Mouse (Mus musculus) E14TG2a.4 (cell line): ENCODE data around the gene Ankrd33.

Experiments used
- H3K27me3 ChIP-seq: 2 replicates; pipeline ENCODE4 v1.6.1; 2014; ENCODE audit warnings: low read length, control low read depth; ENCODE audit not compliant: insufficient read depth
- H3K36me3 ChIP-seq: 2 replicates; pipeline ENCODE4 v1.6.1; 2014; ENCODE audit warnings: low read length, control low read depth; ENCODE audit not compliant: insufficient read depth
- H3K4me1 ChIP-seq: replicated peaks from 2 replicates; pipeline ENCODE4 v1.6.1; 2014; ENCODE audit warnings: low read depth, low read length, control low read depth
- H3K4me3 ChIP-seq: replicated peaks from 2 replicates; pipeline ENCODE4 v1.5.1; 2014; ENCODE audit warnings: mild to moderate bottlenecking, low read length
- H3K9me3 ChIP-seq: 2 replicates; pipeline ENCODE4 v1.6.1; 2014; ENCODE audit warnings: low read length, control low read depth
- CTCF ChIP-seq: conservative IDR thresholded peaks from 2 replicates; pipeline ENCODE4 v1.5.1; 2014; ENCODE audit warnings: low read length
- NANOG ChIP-seq: IDR thresholded peaks from 2 replicates; pipeline ENCODE4 v1.6.1; 2014; ENCODE audit warnings: borderline replicate concordance, low read length, mixed read lengths
- POU5F1 ChIP-seq: IDR thresholded peaks from 2 replicates; pipeline ENCODE4 v1.6.1; 2014; ENCODE audit warnings: low read length, borderline replicate concordance

Gene Ankrd33

DNA sequence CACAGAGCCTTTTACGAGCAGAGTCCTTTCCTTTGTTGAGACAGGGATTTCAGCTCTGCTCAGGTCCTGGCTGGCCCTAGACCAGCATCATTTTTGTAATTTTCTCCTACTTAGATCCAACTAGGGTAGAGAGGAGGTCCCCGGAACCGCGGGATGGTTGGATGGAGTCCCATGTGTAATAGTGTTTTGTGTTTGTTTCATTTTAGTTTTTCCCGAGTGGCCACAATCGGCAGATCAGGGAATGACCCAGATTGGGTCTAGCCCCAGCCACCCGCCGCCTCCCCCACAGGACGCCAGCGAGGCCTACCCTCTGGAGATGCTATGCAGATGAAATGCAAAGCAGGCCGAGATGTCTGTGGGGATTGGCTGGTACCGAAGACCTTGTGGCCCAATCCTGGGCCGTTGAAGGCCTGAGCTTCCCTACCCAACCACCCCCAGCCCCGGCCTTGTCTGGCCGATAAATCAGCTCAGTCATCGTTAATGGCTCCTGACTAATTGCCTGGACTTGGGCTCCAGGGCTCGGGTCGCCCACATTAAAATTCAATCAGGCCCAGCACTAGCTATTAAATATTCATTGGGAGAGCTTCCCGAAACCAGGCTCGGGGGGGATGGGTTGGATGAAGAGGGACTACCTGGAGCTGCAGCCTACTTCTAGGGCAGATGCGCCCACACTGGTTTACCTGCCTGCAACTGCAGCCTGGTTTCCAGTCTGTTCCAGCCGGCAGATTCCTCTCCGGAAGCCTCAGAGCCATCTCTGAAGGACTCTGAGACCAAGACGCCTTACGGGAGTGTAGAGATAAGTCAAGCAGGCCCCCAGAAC is 22.5 kb upstream of the Ankrd33 start:
- H3K27me3 ChIP-seq: peaks cover 13% of the 10 kb centered on the region
- TF ChIP-seq NANOG (no peak), CTCF (no peak), POU5F1 (no peak)
- no peaks in the 10 kb centered on the region for H3K36me3 ChIP-seq
- peaks cover 77% of the 10 kb centered on the region for H3K4me1 ChIP-seq
- H3K9me3 ChIP-seq: no peaks in the 10 kb centered on the region
- peak overlapping the region; percentile 73 for H3K4me3 ChIP-seq

DNA sequence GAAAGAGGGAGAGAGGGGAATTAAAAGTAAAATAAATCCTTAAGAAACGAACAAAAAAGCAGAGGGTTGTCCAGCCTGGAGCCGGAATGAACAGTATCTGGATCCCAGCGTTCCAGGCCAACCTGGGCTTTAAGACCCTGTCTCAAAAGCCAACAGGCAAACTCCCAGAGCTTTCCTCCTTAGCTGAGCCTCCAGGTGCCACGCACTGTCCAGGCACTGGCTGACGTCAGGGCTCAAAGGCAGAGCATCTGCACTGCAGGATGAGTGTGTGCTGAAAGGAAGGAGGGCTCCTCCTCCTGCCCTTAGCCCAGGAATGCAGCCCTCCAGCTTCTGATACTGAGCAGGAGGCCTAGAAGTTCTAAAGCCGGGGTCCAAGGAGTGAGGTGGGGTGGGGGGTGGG is 21.6 kb upstream of the Ankrd33 start:
- Histone ChIP-seq H3K36me3 (no peaks in the 10 kb centered on the region), H3K27me3 (peaks cover 21% of the 10 kb centered on the region), H3K4me3 (peak overlapping the region; percentile 73), H3K4me1 (peaks cover 79% of the 10 kb centered on the region), H3K9me3 (no peaks in the 10 kb centered on the region)
- TF ChIP-seq NANOG (no peak), CTCF (no peak), POU5F1 (no peak)

DNA sequence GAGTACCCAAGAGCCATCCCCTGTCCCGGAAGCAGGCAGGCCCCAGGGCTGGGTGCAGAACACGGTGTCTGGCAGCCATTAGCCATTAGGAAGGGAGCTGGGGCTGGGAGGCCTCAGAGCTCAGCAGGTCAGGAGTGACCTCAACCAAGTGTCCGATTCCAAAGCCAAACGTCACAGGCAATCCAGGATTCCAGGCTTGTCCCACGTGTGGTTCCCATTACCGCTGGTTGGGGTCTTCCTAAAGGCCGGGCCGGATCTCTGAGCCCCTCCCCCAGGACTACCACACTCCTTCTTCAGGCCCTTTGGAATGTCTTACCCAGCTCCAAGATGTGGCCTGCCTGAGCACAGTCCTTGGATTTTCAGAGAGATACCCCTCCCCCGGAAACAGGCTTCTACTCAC is 20.6 kb upstream of the Ankrd33 start:
- Histone ChIP-seq H3K9me3 (no peaks in the 10 kb centered on the region), H3K36me3 (no peaks in the 10 kb centered on the region), H3K4me3 (peak overlapping the region; percentile 73), H3K4me1 (peaks cover 85% of the 10 kb centered on the region), H3K27me3 (peaks cover 27% of the 10 kb centered on the region)
- TF ChIP-seq NANOG (no peak), POU5F1 (no peak), CTCF (no peak)

DNA sequence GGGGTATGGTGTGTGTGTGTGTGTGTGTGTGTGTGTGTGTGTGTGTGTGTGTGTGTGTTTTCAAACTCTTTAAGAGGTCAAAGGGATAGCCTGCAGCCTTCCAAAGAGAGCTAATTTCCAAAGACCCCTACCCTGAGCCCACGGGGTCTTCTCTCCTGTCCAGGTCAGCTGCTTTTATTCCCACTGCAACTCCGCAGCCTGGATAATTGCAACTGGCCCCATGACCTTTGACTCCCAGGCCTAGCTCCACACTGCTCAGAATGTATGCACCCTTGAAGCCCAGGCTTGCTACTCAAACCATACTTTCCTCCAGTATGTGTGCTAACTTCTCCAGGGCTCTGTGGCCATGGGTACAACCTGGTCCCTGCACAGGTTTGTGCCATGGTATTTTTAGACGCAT is 20.2 kb upstream of the Ankrd33 start:
- Histone ChIP-seq H3K27me3 (peaks cover 23% of the 10 kb centered on the region), H3K9me3 (no peaks in the 10 kb centered on the region), H3K4me3 (peak overlapping the region; percentile 73), H3K4me1 (peaks cover 84% of the 10 kb centered on the region), H3K36me3 (no peaks in the 10 kb centered on the region)
- no peak for TF ChIP-seq NANOG
- no peak for TF ChIP-seq CTCF
- no peak for TF ChIP-seq POU5F1

DNA sequence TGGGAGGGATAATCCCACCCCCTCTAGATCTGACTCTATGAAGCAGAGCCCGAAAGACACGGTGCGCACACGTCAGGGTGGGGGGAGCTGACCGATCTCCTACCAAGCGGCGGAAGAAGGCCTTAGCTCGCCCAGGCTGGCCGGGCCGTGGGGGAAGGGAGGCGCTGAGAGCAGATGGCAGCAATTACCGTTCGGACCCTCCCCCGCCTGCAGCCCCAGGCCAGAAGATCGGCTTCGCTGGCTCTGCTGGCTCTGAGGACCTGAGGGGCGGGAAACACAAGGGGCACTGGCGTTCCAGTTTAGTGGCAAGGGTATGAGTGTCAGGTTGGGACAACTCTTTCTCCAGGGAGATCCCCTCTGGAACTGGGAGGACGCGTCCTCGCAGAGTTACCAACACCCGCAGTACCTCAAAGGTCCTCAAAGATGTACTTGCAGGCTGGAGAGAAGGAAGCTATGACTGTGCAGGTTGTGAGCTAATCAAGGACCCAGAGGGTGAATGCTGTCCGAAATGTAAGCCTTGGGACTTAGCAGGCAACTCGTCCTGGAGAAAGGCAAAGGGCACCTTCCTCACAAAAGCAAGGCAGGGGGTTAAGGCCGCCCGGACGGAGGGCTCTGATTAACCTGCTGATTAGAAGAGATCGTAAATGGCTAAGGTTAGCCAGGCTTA is 17.4 kb upstream of the Ankrd33 start:
- TF ChIP-seq POU5F1 (no peak), CTCF (no peak), NANOG (peak; percentile 8; the same call in 1 of the 2 replicates)
- peak overlapping the region; percentile 62 for H3K4me3 ChIP-seq
- peaks cover 18% of the 10 kb centered on the region for H3K27me3 ChIP-seq
- H3K4me1 ChIP-seq: peaks cover 85% of the 10 kb centered on the region
- H3K36me3 ChIP-seq: no peaks in the 10 kb centered on the region
- H3K9me3 ChIP-seq: no peaks in the 10 kb centered on the region; the same call in 1 of the 2 replicates

DNA sequence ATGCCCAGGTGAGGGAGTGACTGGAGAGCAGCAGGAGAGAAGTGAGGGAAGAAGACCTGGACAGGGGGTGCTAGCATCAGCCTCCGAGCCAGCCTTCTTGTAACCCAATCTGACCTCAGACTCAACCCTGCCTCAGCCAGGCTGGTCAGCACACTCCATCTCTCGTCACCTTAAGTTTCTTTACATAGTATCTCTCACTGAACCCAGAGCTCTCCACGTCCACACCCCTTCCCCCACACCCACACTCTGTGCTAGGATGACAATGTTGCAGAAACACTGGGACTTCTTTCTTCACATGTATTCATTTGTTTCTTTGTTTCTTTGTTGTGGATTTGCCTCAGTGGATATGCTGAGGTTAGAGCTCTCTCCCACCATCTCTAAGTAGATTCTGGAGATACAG is 14.6 kb upstream of the Ankrd33 start:
- Histone ChIP-seq H3K36me3 (no peaks in the 10 kb centered on the region), H3K9me3 (no peaks in the 10 kb centered on the region; the same call in 1 of the 2 replicates), H3K4me1 (peaks cover 79% of the 10 kb centered on the region), H3K4me3 (no peak overlapping the region), H3K27me3 (peaks cover 18% of the 10 kb centered on the region)
- no peak for TF ChIP-seq NANOG
- TF ChIP-seq CTCF: no peak
- TF ChIP-seq POU5F1: no peak

DNA sequence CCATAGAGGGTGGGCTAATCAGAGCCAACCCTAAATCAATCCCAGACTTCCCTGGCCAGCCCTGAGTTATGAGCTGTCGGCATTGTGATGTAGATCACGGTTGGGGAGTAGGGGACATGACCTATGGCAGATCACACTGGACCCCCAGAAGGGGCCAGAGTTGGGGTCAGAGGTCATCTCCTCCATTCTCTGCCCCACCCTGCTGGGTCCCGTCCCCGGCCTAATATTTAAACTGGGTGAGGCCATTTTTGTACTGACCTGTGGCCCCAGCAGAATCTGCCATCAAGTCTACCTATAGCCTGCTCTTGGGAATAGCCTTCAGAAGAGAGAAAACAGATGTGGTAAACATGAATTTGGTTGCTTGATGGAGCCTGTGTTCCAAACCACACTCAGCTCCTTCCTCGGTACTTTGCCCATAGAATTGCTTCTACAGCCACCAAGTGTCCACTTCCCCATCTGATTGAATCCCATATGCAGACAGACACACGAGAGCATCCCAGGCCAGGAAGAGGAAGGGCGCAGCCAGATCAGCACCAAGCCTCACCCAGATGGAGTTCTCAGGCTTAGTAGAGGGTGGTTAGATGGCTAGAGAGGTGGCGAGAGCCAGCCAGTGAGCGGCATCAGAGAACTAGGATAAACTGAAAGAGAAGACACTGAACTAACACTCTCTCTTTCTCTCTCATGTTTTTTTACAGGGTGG is 11.8 kb upstream of the Ankrd33 start:
- no peak overlapping the region; the same call in 1 of the 2 replicates for H3K4me3 ChIP-seq
- no peaks in the 10 kb centered on the region for H3K36me3 ChIP-seq
- TF ChIP-seq POU5F1: no peak
- no peak for TF ChIP-seq NANOG
- TF ChIP-seq CTCF: no peak
- peaks cover 55% of the 10 kb centered on the region for H3K4me1 ChIP-seq
- peaks cover 19% of the 10 kb centered on the region for H3K9me3 ChIP-seq
- peaks cover 10% of the 10 kb centered on the region for H3K27me3 ChIP-seq

DNA sequence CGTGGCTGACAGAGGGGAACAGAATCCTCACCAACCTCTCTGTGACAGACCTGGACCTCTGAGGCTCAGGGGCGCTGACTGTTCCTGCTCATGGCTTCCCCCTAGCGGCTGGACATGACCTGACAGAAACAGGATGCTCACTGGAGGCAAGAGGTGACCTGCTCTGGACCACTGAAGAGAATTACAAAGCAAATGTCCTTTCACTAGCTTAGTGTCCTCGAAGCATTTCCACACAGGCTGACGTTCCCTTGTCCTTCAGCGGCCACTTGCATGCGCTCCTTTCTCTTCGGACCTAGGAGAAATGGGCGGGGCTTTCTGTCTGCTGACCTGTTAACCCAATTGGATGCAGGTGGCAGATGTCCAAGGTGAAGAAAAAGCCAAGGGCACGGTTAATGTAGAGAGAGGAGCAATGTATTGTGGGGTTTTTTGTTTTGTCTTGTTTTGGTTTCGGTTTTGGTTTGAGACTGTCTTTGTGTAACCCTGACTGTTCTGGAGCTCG is 10.0 kb upstream of the Ankrd33 start:
- Histone ChIP-seq H3K4me1 (peaks cover 46% of the 10 kb centered on the region), H3K4me3 (no peak overlapping the region), H3K27me3 (no peaks in the 10 kb centered on the region; the same call in 1 of the 2 replicates), H3K9me3 (peaks cover 26% of the 10 kb centered on the region), H3K36me3 (no peaks in the 10 kb centered on the region)
- peak; percentile 80 for TF ChIP-seq CTCF
- TF ChIP-seq NANOG: no peak
- no peak for TF ChIP-seq POU5F1
